Mouse (Mus musculus) brain, embryonic 14.5 days (tissue): ENCODE results near the gene Lgi4.

Experiments used
- CTCF ChIP-seq: fragments of 200-500 bp; IDR thresholded peaks from 2 replicates; pipeline ENCODE4 v1.5.1; 2012; ENCODE audit warnings: inconsistent platforms, mild to moderate bottlenecking, moderate library complexity, borderline replicate concordance; ENCODE audit not compliant: insufficient read depth, insufficient read length; ENCODE audit errors: extremely low read depth
- POLR2A ChIP-seq: fragments of 200-500 bp; IDR thresholded peaks from 2 replicates; pipeline ENCODE4 v1.6.1; 2012; ENCODE audit warnings: mild to moderate bottlenecking, inconsistent platforms, borderline replicate concordance; ENCODE audit not compliant: poor library complexity, insufficient read depth, insufficient read length, severe bottlenecking; ENCODE audit errors: extremely low read depth

GRCm38 (mm10) chr7:31084140-31084539 is 25.0 kb downstream of the Lgi4 start:
- TF ChIP-seq CTCF (no peak), POLR2A (no peak)
